Mouse (Mus musculus) embryonic facial prominence, embryonic 14.5 days (tissue): ENCODE data around the gene Zfp786. TPM values are rescaled to one million over a fixed set of nuclear protein-coding genes. Genes with fewer than 3 reads are reported as not detected.
A peak's percentile ranks its signal among the peaks of the same experiment; 100 is the strongest.
"Not testable (repeated sequence)": the region's sequence is repeated elsewhere in the genome, so short reads cannot be mapped to it uniquely, and the experiment has no call there.

Source experiments
- ATAC-seq: fragments of 200-750 bp; cut with Nextera tagmentation; 2 replicates; pipeline ENCODE4 v1.8.0; 2017; ENCODE audit warnings: low read depth, moderate number of reproducible peaks, moderate TSS enrichment
- DNase-seq: peaks from one replicate; pipeline ENCODE4 v3.0.0-alpha.2; 2015; ENCODE audit warnings: low spot score
- H3K27ac ChIP-seq: fragments of 300-500 bp; sonication (generic); replicated peaks from 2 replicates; pipeline ENCODE4 v1.5.1; 2014; ENCODE audit warnings: low read depth, mild to moderate bottlenecking, low read length, moderate library complexity
- H3K27me3 ChIP-seq: fragments of 300-500 bp; sonication (generic); replicated peaks from 2 replicates; pipeline ENCODE4 v1.6.1; 2014; ENCODE audit warnings: low read length; ENCODE audit not compliant: control insufficient read depth, insufficient read depth
- H3K36me3 ChIP-seq: fragments of 300-500 bp; sonication (generic); 2 replicates; pipeline ENCODE4 v1.6.1; 2014; ENCODE audit warnings: low read length, mixed read lengths; ENCODE audit not compliant: control insufficient read depth, insufficient read depth
- H3K4me1 ChIP-seq: fragments of 300-500 bp; sonication (generic); 2 replicates; pipeline ENCODE4 v1.6.1; 2014; ENCODE audit warnings: antibody characterized with exemption, low read length; ENCODE audit not compliant: control insufficient read depth, insufficient read depth
- H3K4me2 ChIP-seq: fragments of 300-500 bp; sonication (generic); 2 replicates; pipeline ENCODE4 v1.6.1; 2014; ENCODE audit warnings: low read depth, mild to moderate bottlenecking, low read length, moderate library complexity, mixed read lengths
- H3K4me3 ChIP-seq: fragments of 300-500 bp; sonication (generic); 2 replicates; pipeline ENCODE4 v1.5.1; 2014; ENCODE audit warnings: low read depth, mild to moderate bottlenecking, low read length
- H3K9ac ChIP-seq: fragments of 300-500 bp; sonication (generic); 2 replicates; pipeline ENCODE4 v1.6.1; 2014; ENCODE audit warnings: low read depth, mild to moderate bottlenecking, low read length, moderate library complexity, mixed read lengths
- H3K9me3 ChIP-seq: fragments of 300-500 bp; sonication (generic); 2 replicates; pipeline ENCODE4 v1.6.1; 2016; ENCODE audit warnings: low read length; ENCODE audit not compliant: control insufficient read depth
- WGBS: fragments of 180-500 bp; shearing (Covaris S2); extraction: QIAGEN DNeasy Blood & Tissue Kit; methylation state at CpG from one replicate; pipeline ENCODE4 v1.1.7; 2014; 5-methylcytosine and 5-hydroxymethylcytosine counted together
- polyA plus RNA-seq: library from polyadenylated mRNA; unstranded; fragments of >200 nt; fragmentation: Nextera tagmentation; extraction: Ambion mirVana; gene quantifications from 2 replicates; pipeline ENCODE4 v1.2.1, GENCODE M21; 2014

Zfp786 gene
- polyA plus RNA-seq, 1 experiment from 2014 or later: 1.9 TPM

DNA sequence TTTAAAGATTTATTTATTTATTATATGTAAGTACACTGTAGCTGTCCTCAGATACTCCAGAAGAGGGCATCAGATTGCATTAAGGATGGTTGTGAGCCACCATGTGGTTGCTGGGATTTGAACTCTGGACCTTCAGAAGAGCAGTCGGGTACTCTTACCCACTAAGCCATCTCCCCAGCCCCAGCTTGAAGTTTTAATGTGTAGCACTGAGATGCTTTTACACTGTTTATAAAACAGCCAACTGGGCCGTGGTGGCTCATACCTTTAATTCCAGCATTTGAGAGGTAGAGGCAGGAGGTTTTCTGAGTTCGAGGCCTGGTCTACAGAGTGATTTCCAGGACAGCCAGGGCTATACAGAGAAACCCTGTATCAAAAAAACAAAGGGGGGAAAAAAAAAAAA lies 27.1 kb upstream of the Zfp786 start:
- ATAC-seq, H3K4me3 ChIP-seq, H3K9ac ChIP-seq, DNase-seq, H3K27me3 ChIP-seq, H3K4me1 ChIP-seq, H3K27ac ChIP-seq, H3K4me2 ChIP-seq, H3K9me3 ChIP-seq: not testable (repeated sequence)
- WGBS: 90% methylated on average over 3 of the region's 3 CpGs
- H3K36me3 ChIP-seq: peaks cover 41% of the 10 kb centered on the region

DNA sequence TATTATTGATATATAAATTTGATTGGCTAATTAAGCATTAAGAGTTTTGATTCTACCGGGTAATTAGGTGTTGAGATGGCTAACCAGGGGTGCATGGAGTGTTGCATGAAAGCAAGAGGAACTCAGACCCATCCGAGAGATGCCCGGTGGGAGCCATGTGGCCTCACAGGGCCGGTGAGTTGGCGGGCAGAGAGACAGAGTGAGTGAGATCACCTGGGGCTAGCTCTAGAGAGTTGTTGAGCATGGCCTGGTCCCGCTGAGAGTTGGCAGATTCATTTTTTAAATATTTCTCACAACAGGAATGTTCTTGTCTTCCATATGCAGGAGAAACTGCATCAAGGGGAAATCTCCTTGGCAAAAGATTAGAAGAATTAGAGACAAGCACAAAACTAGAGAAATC lies 26.6 kb upstream of the Zfp786 start:
- H3K36me3 ChIP-seq: peaks cover 36% of the 10 kb centered on the region

DNA sequence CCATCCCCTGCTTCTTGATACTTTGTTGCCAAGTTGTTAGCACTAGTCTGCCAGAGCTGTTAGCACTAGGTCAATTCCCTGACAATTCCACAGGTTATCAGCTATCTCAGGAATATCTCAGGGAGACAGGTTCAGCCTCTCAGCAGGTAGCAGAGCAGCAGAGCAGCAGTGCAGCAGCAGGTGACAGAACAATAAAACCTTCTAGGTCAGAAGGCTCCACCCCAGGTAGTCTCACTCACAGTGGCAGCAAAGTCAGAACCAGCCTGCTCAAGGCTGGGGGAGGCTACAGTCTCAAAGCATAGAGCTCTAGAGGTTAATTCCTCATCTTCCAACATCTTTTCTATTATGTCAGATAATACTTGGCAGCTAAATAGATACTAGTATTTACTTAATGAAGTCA lies 15.1 kb upstream of the Zfp786 start:
- no peaks in the 10 kb centered on the region for H3K9me3 ChIP-seq
- H3K4me3 ChIP-seq: no peak overlapping the region
- no peak overlapping the region for H3K4me2 ChIP-seq
- H3K27me3 ChIP-seq: no peaks in the 10 kb centered on the region
- no peak for DNase-seq
- H3K27ac ChIP-seq: no peak overlapping the region
- H3K9ac ChIP-seq: no peak overlapping the region
- no peak for ATAC-seq
- no peaks in the 10 kb centered on the region for H3K4me1 ChIP-seq
- H3K36me3 ChIP-seq: 0 out of 2 replicates have a peak, but pooled peaks cover 7% of the 10 kb centered on the region

More for the DNA sequence above, 26.6 kb upstream of the Zfp786 start:
- Histone ChIP-seq H3K9ac (no peak overlapping the region), H3K27ac (no peak overlapping the region), H3K4me3 (no peak overlapping the region), H3K4me2 (no peak overlapping the region), H3K27me3 (no peaks in the 10 kb centered on the region), H3K9me3 (no peaks in the 10 kb centered on the region), H3K4me1 (no peaks in the 10 kb centered on the region)
- ATAC-seq (no peak), DNase-seq (no peak)
- WGBS: 87% methylated on average over 6 of the region's 6 CpGs

DNA sequence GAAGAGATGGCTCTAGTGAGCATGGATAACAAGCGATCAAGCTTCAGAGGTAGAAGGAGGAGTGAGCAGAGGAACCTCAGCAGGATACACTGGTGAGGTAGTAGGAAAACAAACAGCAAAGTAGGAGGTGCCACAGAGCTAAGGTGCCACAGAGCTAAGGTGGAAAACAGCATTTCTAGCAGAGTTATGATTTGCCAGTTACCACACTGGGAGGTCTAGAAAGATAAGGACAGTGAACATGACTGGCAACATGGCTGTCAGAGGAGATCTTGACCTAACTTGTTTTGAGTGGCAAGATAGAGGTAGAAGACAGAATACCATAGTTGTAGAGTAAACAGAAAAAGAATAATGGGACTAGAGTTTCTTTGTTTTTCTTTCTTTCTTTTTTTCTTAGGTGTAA lies 11.7 kb upstream of the Zfp786 start:
- Histone ChIP-seq H3K4me2 (no peak overlapping the region), H3K4me1 (no peaks in the 10 kb centered on the region), H3K27me3 (no peaks in the 10 kb centered on the region), H3K27ac (no peak overlapping the region), H3K9ac (no peak overlapping the region), H3K9me3 (no peaks in the 10 kb centered on the region), H3K4me3 (no peak overlapping the region), H3K36me3 (0 out of 2 replicates have a peak, but pooled peaks cover 12% of the 10 kb centered on the region)
- ATAC-seq (no peak), DNase-seq (no peak)
- 86% methylated on average over 1 of the region's 1 CpGs for WGBS

DNA sequence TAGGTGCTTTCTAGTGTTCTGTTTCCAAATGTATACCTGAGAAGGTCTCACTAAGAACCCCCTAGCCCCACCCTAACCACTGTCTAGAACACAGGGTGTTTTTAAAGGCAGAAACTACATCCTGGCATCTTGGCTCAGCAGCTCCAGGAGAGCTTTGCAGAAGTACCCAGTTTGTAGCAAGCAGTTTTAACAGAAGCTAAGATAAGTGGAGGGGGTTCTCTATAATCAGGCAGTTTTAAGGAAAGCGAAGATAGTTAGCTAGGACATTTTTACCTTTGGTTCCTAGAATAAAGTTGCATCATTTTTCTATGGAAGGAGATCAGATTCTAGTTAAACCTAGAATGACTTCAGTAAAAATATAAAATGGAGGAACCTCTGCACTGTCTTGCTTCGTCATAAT lies 11.2 kb upstream of the Zfp786 start:
- H3K4me2 ChIP-seq: no peak overlapping the region
- DNase-seq: no peak
- no peak for ATAC-seq
- H3K9ac ChIP-seq: no peak overlapping the region
- H3K36me3 ChIP-seq: 0 out of 2 replicates have a peak, but pooled peaks cover 10% of the 10 kb centered on the region
- H3K27ac ChIP-seq: no peak overlapping the region
- no peaks in the 10 kb centered on the region for H3K27me3 ChIP-seq
- H3K4me3 ChIP-seq: no peak overlapping the region
- 99% methylated on average over 2 of the region's 2 CpGs for WGBS
- no peaks in the 10 kb centered on the region for H3K9me3 ChIP-seq
- H3K4me1 ChIP-seq: no peaks in the 10 kb centered on the region

DNA sequence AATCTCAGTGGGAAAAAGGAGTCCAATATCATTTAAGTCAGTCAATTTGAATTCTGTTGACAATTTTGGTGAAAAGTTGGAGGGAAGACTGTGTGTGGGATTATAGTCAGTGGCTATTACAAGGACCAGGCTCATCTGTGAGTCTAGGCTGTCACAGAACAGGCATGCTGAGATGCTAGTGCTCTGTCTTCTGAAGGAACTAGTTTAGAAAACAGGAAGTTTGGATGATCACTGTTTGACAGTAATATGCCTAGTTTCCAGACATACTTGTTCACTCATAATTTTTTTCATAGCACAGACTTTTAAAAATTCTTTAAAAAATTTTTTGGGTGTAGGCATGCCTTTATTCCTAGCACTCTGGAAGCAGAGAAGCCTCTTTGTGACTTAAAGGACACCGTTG lies 10.4 kb upstream of the Zfp786 start:
- no peak for DNase-seq
- 91% methylated on average over 1 of the region's 1 CpGs for WGBS
- Histone ChIP-seq H3K4me1 (no peaks in the 10 kb centered on the region), H3K36me3 (0 out of 2 replicates have a peak, but pooled peaks cover 10% of the 10 kb centered on the region), H3K9me3 (no peaks in the 10 kb centered on the region), H3K4me3 (no peak overlapping the region), H3K4me2 (no peak overlapping the region), H3K27ac (no peak overlapping the region), H3K27me3 (no peaks in the 10 kb centered on the region), H3K9ac (no peak overlapping the region)
- ATAC-seq: no peak

DNA sequence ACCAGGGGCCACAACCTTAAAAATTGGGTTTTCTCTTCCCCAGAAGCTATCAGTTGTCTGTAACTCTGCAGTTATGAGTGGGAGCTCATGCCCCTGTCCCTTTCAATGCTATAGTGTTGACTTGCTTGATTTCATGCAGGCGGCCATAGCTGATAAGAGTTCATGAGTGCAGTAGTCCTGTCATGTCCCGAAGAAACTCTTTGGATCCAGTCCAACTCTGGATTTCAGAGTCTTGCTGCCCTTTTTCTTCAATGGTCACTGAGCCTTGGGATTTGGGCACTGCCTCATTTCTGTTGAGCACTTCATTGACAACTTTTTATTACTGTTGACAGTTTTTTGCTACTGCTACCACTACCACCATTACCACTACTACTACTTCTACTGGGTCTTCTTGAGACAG lies 7.0 kb upstream of the Zfp786 start:
- DNase-seq (no peak), ATAC-seq (no peak)
- no peak overlapping the region for H3K9ac ChIP-seq
- H3K27me3 ChIP-seq: no peaks in the 10 kb centered on the region
- 80% methylated on average over 2 of the region's 2 CpGs for WGBS
- 0 out of 2 replicates have a peak, but pooled peaks cover 10% of the 10 kb centered on the region for H3K36me3 ChIP-seq
- no peaks in the 10 kb centered on the region for H3K4me1 ChIP-seq
- no peak overlapping the region for H3K4me3 ChIP-seq
- no peaks in the 10 kb centered on the region for H3K9me3 ChIP-seq
- H3K4me2 ChIP-seq: no peak overlapping the region
- H3K27ac ChIP-seq: no peak overlapping the region

DNA sequence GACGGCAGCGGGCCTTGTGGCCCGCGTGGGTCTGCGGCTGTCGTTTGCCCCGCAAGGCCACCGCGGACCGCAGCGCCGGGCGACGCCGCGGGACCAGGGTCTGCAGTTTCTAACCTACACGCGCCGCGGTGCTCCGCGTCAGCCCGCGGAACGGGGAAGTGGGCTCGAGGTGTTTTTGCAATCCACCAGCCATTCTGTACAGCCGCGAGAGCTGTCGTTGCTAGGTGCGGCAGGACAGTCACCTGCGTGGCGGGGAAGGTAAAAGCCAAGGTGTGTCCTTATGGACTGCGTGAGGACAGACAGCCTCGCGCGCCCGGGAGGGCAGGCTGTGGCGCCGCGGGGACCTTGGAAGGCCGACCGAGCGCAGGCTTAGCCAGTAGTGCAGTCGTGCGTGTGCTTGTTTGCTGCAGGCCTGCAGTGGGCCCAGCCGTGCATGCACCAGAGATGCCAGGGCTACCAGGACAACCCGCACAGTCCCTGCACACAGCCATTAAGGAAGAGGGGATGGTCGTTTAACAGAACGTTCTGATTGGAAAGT lies 5.4 kb upstream of the Zfp786 start:
- DNase-seq (peak; percentile 70), ATAC-seq (peak; percentile 77)
- H3K4me3 ChIP-seq: peak overlapping the region; percentile 88
- H3K36me3 ChIP-seq: 0 out of 2 replicates have a peak, but pooled peaks cover 10% of the 10 kb centered on the region
- under 1% methylated on average over 34 of the region's 49 CpGs for WGBS
- peak overlapping the region; percentile 66 for H3K4me2 ChIP-seq
- H3K27me3 ChIP-seq: no peaks in the 10 kb centered on the region
- H3K9ac ChIP-seq: peak overlapping the region; percentile 90
- H3K9me3 ChIP-seq: no peaks in the 10 kb centered on the region
- H3K27ac ChIP-seq: peak overlapping the region; percentile 91
- no peaks in the 10 kb centered on the region for H3K4me1 ChIP-seq

DNA sequence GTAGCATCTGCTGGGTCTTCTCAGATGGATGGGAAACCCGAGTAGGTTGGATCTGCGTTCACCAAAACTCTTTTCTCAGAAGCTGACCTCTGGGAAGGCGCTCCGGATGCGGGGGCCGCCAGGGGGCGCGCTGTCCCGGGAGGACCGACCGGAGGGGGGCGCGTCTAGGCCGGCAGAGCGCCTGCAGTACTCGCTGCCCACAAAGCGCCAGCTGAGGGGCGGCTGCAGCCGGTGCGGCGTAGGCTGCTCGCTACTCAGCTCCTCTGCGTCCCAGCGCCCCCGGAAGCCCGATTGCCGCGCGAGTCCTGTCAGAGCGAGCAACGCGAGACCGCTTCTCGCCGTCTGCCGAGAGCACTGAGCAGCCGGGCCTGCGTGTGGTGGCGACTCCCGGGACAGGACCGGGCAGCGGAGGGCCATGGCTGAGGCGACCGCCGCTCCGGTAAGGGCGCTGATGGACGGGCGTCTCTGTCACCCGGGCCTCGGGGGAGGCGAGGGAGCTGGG lies 4.9 kb upstream of the Zfp786 start, which contains the start of gene Zfp398:
TSS of gene Zfp398 (plus strand) at position 180 of the 502 bp plus-strand sequence.
- H3K36me3 ChIP-seq: 0 out of 2 replicates have a peak, but pooled peaks cover 5% of the 10 kb centered on the region
- ATAC-seq: peak; percentile 97
- peak within 1 kb of the TSS; percentile 91 for H3K27ac ChIP-seq
- H3K9me3 ChIP-seq: no peaks in the 10 kb centered on the region
- peak within 1 kb of the TSS; percentile 88 for H3K4me3 ChIP-seq
- WGBS: under 1% methylated on average over 36 of the region's 52 CpGs
- peak within 1 kb of the TSS; percentile 90 for H3K9ac ChIP-seq
- H3K4me2 ChIP-seq: peak within 1 kb of the TSS; percentile 66
- peak; percentile 97 for DNase-seq
- H3K27me3 ChIP-seq: no peaks in the 10 kb centered on the region
- H3K4me1 ChIP-seq: 0 out of 2 replicates have a peak, but pooled peaks cover 3% of the 10 kb centered on the region
